Mouse (Mus musculus) liver, embryonic 14.5 days (tissue): ENCODE results near the gene R3hdm4. TPM values are rescaled to one million over a fixed set of nuclear protein-coding genes. Genes with fewer than 3 reads are reported as not detected.

Experiments
- ATAC-seq: fragments of 200-750 bp; cut with Nextera tagmentation; 2 replicates; pipeline ENCODE4 v1.8.0; 2017; ENCODE audit warnings: moderate number of reproducible peaks, mild to moderate bottlenecking, moderate library complexity; ENCODE audit not compliant: insufficient read depth
- DNase-seq, 3 experiments: peaks; one replicate each; pipeline ENCODE4 v3.0.0-alpha.2; 2012 to 2013; ENCODE audit warnings: low read depth in 3 of 3, low spot score in 3 of 3
- H3K27ac ChIP-seq: fragments of 300-500 bp; sonication (generic); 2 replicates; pipeline ENCODE4 v1.5.1; 2014; ENCODE audit warnings: moderate library complexity, mild to moderate bottlenecking, control low read depth, inconsistent platforms
- H3K27me3 ChIP-seq: fragments of 300-500 bp; sonication (generic); 2 replicates; pipeline ENCODE4 v1.6.1; 2014; ENCODE audit warnings: mild to moderate bottlenecking, low read length, moderate library complexity; ENCODE audit not compliant: control insufficient read depth, insufficient read depth
- H3K36me3 ChIP-seq: fragments of 300-500 bp; sonication (generic); replicated peaks from 2 replicates; pipeline ENCODE4 v1.6.1; 2014; ENCODE audit warnings: low read depth; ENCODE audit not compliant: control insufficient read depth, insufficient read depth
- H3K4me1 ChIP-seq, 2 experiments: fragments of 200-500 bp in 1 of 2; fragments of 300-500 bp in 1 of 2; sonication (generic) in 1 of 2; replicated peaks; 2 replicates each; pipeline ENCODE4 v1.6.1; 2012 to 2014; ENCODE audit warnings: antibody characterized with exemption in 1 of 2, inconsistent platforms in 1 of 2, low read length in 1 of 2; ENCODE audit not compliant: control insufficient read depth in 2 of 2, insufficient read depth in 2 of 2
- H3K4me2 ChIP-seq: fragments of 300-500 bp; sonication (generic); 2 replicates; pipeline ENCODE4 v1.6.1; 2014; ENCODE audit warnings: low read depth, mild to moderate bottlenecking, control low read depth, moderate library complexity
- H3K4me3 ChIP-seq, 2 experiments: fragments of 200-500 bp in 1 of 2; fragments of 300-500 bp in 1 of 2; sonication (generic) in 1 of 2; 2 replicates each; pipeline ENCODE4 v1.5.1; 2012 to 2014; ENCODE audit warnings: low read depth in 2 of 2, low read length in 2 of 2, mild to moderate bottlenecking in 2 of 2, control low read depth in 1 of 2, inconsistent platforms in 1 of 2, moderate library complexity in 1 of 2; ENCODE audit not compliant: insufficient read depth in 1 of 2
- H3K9ac ChIP-seq: fragments of 300-500 bp; sonication (generic); replicated peaks from 2 replicates; pipeline ENCODE4 v1.6.1; 2014; ENCODE audit warnings: mild to moderate bottlenecking, control low read depth, moderate library complexity
- H3K9me3 ChIP-seq: fragments of 300-500 bp; sonication (generic); 2 replicates; pipeline ENCODE4 v1.6.1; 2016; ENCODE audit warnings: low read length, mixed read lengths; ENCODE audit not compliant: control insufficient read depth
- CTCF ChIP-seq: IDR thresholded peaks from 2 replicates; pipeline ENCODE4 v1.5.1; 2016; ENCODE audit warnings: antibody characterized with exemption, low read depth, control low read depth
- EP300 ChIP-seq: IDR thresholded peaks from 2 replicates; pipeline ENCODE4 v1.6.1; 2016; ENCODE audit warnings: antibody characterized with exemption, low read depth
- WGBS: fragments of 180-500 bp; shearing (Covaris S2); extraction: QIAGEN DNeasy Blood & Tissue Kit; methylation state at CpG from one replicate; pipeline ENCODE4 v1.1.7; 2014; ENCODE audit not compliant: insufficient replicate concordance; 5-methylcytosine and 5-hydroxymethylcytosine counted together
- polyA plus RNA-seq, 2 experiments: library from polyadenylated mRNA; depleted of rRNA in 1 of 2; stranded (reverse) in 1 of 2; unstranded in 1 of 2; fragments of >200 nt; fragmentation: Nextera tagmentation in 1 of 2; extraction: Ambion mirVana in 1 of 2; gene quantifications; 2 replicates each; pipeline versions ENCODE4 v1.2.1 to v1.2.3; 2012 to 2014

R3hdm4 gene
- polyA plus RNA-seq, 2 experiments = 34.7 to 38.5 TPM

DNA sequence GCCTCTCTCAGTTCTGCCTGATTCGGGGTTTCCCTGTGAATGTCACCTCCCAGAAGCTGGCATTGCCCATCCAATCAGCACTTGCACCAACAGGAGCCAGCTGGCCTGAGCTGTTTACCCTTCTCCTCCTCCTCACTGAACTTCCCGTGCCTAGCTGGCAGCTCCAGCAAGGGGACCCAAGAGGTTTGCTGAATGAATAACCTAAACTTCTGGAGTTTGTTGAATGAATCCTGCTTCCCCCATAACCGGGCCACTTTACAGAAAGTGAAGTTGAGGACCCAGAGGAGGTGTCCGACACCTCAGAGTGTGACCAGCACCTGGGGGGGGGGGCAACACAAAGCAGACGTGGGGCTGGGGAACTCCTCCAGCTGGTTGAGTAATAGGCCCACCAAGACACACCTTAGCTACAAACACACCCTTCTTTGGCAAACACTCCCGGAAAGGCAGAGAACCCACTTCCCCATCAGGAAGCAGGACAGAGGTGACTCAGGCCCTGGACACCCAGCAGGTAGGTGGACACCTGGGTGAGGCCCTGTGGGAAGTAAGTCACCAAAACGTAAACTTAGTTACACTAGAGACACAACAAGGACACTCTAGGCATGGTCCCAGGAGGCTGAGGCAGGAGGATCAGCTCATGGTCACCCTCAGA, 5.9 kb downstream of the R3hdm4 start:
- peak overlapping the region; percentile 80 for H3K27ac ChIP-seq
- H3K4me3 ChIP-seq = peak overlapping the region; percentile 26 to 69; a peak in 3 of 4 replicates
- ATAC-seq (no peak; the same call in 1 of the 2 replicates), DNase-seq (no peak)
- H3K27me3 ChIP-seq = peaks cover 24% of the 10 kb centered on the region
- peak overlapping the region; percentile 64 for H3K9ac ChIP-seq
- no peaks in the 10 kb centered on the region for H3K9me3 ChIP-seq
- TF ChIP-seq CTCF (no peak), EP300 (no peak)
- no peaks in the 10 kb centered on the region for H3K36me3 ChIP-seq
- H3K4me2 ChIP-seq = peak overlapping the region; percentile 94
- WGBS = 31% methylated on average over 7 of the region's 7 CpGs
- H3K4me1 ChIP-seq = peaks cover 23 to 29% of the 10 kb centered on the region in 2 experiments

DNA sequence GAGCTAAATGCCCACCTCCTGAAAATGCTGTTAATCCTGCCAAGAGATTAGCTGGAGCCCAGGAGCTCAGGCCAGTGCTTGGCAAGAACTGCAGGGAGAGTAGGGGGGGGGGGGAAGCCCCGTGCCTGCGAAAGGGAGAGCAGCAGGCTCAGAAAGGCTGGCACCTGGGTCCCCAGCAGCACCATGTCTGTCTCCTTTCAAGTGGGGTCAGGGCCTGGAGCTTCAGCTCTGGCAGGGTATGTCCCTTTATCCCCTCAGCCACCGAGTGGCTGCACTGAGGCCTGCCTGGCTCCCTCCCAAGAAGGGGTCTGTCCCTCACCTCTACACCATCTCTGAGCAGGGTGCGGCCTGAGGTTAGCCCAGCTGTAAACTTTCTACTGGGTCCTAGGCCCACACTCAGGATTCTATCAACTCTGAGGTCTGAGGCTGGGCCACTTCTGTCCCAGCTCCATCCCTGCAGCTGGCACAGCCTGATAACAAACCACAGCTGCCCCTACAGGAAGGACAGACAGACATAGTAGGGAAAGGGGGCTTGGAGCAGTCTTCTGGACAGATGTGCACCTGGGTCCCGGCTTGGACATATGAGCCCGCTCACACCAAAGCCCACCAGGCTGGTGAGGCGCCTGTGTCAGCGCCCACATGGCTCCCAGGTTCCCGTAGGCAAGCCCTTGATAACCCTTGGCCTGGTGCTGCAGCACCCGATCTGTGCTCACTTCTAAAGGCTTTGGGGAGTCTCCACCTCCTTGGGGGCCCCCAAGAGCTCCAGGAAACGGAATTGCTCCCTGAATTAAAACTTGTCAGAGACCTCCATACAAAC, 6.7 kb downstream of the R3hdm4 start:
- Histone ChIP-seq H3K27me3 (peaks cover 17% of the 10 kb centered on the region), H3K4me2 (peak overlapping the region; percentile 94), H3K9ac (peak overlapping the region; percentile 64), H3K9me3 (no peaks in the 10 kb centered on the region), H3K4me3 (peak overlapping the region; percentile 26 to 69), H3K36me3 (no peaks in the 10 kb centered on the region), H3K4me1 (peaks cover 23 to 33% of the 10 kb centered on the region in 2 experiments), H3K27ac (peak overlapping the region; percentile 80)
- WGBS = 16% methylated on average over 11 of the region's 11 CpGs
- ATAC-seq = peak; percentile 77
- DNase-seq = peak in 2 of 3 experiments; percentile 55 to 60
- TF ChIP-seq EP300 = peak; percentile 72
- no peak for TF ChIP-seq CTCF

DNA sequence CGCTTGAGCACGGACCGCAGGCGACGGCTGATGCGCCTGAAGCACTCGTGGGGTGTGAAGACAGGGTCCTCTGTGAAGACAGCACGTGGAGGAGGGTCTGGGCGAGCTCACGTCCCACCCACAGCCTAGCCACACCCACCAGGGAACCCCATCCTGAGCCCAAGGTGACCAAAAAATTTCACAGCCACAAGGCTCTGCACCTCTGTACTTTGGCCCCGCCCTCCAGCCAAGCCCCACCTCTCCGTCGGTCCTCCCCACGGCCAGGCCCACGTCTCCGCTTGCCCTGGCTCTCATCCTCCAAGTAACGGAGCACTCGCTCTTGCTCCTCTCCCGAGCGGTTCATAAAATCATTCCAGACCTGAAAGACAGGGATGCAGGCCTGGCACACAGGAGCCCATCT, 8.6 kb downstream of the R3hdm4 start:
- DNase-seq (no peak), ATAC-seq (no peak)
- Histone ChIP-seq H3K4me3 (no peak overlapping the region), H3K27ac (no peak overlapping the region), H3K4me1 (peaks cover 26 to 36% of the 10 kb centered on the region in 2 experiments), H3K9ac (no peak overlapping the region), H3K27me3 (no peaks in the 10 kb centered on the region), H3K9me3 (no peaks in the 10 kb centered on the region), H3K4me2 (no peak overlapping the region), H3K36me3 (no peaks in the 10 kb centered on the region)
- 69% methylated on average over 20 of the region's 20 CpGs for WGBS
- TF ChIP-seq EP300 (no peak), CTCF (no peak)

DNA sequence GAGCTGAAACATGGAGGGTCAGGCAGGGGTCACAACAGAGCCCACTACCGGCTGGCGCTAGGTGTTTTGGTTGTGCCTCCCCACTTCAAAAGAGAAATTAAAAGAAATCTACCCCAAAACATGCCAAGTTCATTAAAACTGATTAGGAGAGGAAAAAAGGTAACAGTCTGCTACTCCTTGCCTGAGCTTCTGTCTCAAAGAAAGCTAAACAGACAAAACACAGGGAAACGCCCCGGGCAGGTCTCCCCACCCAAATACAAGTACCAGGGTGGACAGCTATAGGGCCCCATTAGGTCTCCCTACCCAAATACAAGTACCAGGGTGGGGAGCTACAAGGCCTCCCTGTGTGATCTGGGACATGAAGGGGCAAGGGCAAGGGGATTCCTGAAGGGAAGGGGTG, 10.5 kb downstream of the R3hdm4 start, which contains the start of gene Gm26602:
Gene Gm26602, plus strand, starts transcription at position 301 of the 400 bp plus-strand sequence.
- H3K36me3 ChIP-seq = no peaks in the 10 kb centered on the region
- H3K27me3 ChIP-seq = no peaks in the 10 kb centered on the region
- no peak within 1 kb of the TSS for H3K9ac ChIP-seq
- peak within 1 kb of the TSS; percentile 74; the same call in 1 of the 2 replicates for H3K27ac ChIP-seq
- 91% methylated on average over 4 of the region's 4 CpGs for WGBS
- H3K4me3 ChIP-seq = no peak within 1 kb of the TSS
- H3K9me3 ChIP-seq = no peaks in the 10 kb centered on the region
- DNase-seq (no peak), ATAC-seq (no peak)
- H3K4me1 ChIP-seq = peaks cover 23 to 28% of the 10 kb centered on the region in 2 experiments
- TF ChIP-seq CTCF (no peak), EP300 (no peak)
- H3K4me2 ChIP-seq = no peak within 1 kb of the TSS
